Mouse (Mus musculus): Measurements from ENCODE around the gene Dner. TPM values are rescaled to one million over a fixed set of nuclear protein-coding genes. Genes with fewer than 3 reads are reported as not detected.

The Dner gene
- polyA plus RNA-seq, 1 experiment from 2014 or later = 6.6 TPM

DNA sequence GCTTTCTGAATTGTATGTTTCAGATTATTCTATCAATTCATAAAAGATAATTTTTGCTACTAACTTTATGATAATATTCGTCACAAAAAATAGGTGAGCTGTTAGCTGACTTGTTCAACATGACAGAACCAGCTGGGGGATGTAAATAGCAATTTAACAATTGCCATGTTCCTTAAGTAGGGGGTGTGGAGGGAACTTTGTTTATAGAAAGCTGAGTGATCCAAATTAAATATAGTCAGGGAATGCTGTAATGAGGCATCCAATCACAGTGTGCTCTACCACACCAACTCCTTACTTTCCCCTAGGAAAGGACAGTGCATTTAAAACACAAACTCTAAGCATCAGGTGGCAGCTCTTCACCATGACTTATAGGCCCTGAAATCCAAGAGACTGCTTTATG, 313.3 kb downstream of the Dner start:
- no peaks in the 10 kb centered on the region for H3K9me3 ChIP-seq (replicated peaks; ENCODE audit: control insufficient read depth, low read length)
- 71% methylated on average over 1 of the region's 1 CpGs for WGBS

DNA sequence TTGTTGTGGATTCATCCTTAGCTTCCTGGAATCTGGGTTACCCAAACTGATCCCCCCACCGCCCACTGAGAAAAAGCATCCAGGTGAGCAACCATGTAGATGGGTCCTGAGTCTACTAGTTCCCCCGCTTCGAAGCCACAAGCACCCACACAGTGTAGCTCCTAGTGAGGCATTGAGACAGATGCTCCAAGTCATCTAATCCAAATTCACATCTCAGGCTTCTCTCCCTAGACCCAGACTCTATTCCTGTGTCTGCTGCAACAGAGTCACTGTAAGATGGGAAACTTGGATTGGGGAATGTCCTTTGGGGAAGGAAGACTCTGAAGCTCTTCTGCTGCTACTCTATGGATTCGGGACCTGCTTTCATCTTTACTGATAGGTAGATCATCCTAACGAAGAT, 314.0 kb downstream of the Dner start:
- H3K4me2 ChIP-seq (ENCODE audit: low read depth, low read length) = no peak overlapping the region
- H3K27ac ChIP-seq (replicated peaks; ENCODE audit: low read depth, low read length) = no peak overlapping the region
- H3K27me3 ChIP-seq (ENCODE audit: control insufficient read depth, insufficient read depth, low read length) = no peaks in the 10 kb centered on the region
- DNase-seq (ENCODE audit: low spot score) (no peak), ATAC-seq (replicated peaks; ENCODE audit: insufficient number of reproducible peaks, low FRiP score, low TSS enrichment, low read depth) (no peak)
- no peak overlapping the region for H3K4me3 ChIP-seq (ENCODE audit: low read depth, low read length)
- no peaks in the 10 kb centered on the region for H3K9me3 ChIP-seq (replicated peaks; ENCODE audit: control insufficient read depth, low read length)
- no peak overlapping the region for H3K9ac ChIP-seq (replicated peaks; ENCODE audit: low read length)
- no peaks in the 10 kb centered on the region for H3K4me1 ChIP-seq (ENCODE audit: control insufficient read depth, insufficient read depth, low read length)
- 87% methylated on average over 5 of the region's 5 CpGs for WGBS
- H3K36me3 ChIP-seq (replicated peaks; ENCODE audit: control insufficient read depth, insufficient read depth, low read depth, low read length) = no peaks in the 10 kb centered on the region

More for the DNA sequence above, 313.3 kb downstream of the Dner start:
- no peak overlapping the region for H3K9ac ChIP-seq (replicated peaks; ENCODE audit: low read length)
- H3K27me3 ChIP-seq (ENCODE audit: control insufficient read depth, insufficient read depth, low read length) = no peaks in the 10 kb centered on the region
- ATAC-seq (replicated peaks; ENCODE audit: insufficient number of reproducible peaks, low FRiP score, low TSS enrichment, low read depth) = no peak
- H3K36me3 ChIP-seq (replicated peaks; ENCODE audit: control insufficient read depth, insufficient read depth, low read depth, low read length) = no peaks in the 10 kb centered on the region
- no peak overlapping the region for H3K27ac ChIP-seq (replicated peaks; ENCODE audit: low read depth, low read length)
- no peaks in the 10 kb centered on the region for H3K4me1 ChIP-seq (ENCODE audit: control insufficient read depth, insufficient read depth, low read length)
- H3K4me2 ChIP-seq (ENCODE audit: low read depth, low read length) = no peak overlapping the region
- no peak overlapping the region for H3K4me3 ChIP-seq (ENCODE audit: low read depth, low read length)
- DNase-seq (ENCODE audit: low spot score) = no peak

DNA sequence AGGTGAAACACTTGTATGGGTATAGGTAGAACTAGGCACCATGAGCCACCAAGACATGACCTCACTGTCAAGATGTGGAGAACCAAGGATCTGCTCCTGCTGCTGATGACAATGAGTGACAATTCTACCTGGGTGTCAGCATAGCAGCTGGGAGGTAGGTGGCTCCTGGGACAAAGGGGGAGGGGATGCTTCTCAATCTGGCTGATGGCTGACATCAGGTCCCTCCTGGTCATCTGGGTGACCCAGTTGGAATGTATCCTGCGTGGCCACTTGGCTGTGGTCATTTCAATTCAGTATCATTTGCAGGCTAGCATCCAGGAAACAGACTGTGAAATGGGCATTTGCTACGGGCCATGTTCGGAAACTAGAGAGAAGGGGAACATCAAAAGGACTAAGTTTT, 315.1 kb downstream of the Dner start:
- Histone ChIP-seq H3K9ac (replicated peaks; ENCODE audit: low read length) (no peak overlapping the region), H3K27ac (replicated peaks; ENCODE audit: low read depth, low read length) (no peak overlapping the region), H3K36me3 (replicated peaks; ENCODE audit: control insufficient read depth, insufficient read depth, low read depth, low read length) (no peaks in the 10 kb centered on the region), H3K4me1 (ENCODE audit: control insufficient read depth, insufficient read depth, low read length) (no peaks in the 10 kb centered on the region), H3K27me3 (ENCODE audit: control insufficient read depth, insufficient read depth, low read length) (no peaks in the 10 kb centered on the region), H3K9me3 (replicated peaks; ENCODE audit: control insufficient read depth, low read length) (no peaks in the 10 kb centered on the region), H3K4me2 (ENCODE audit: low read depth, low read length) (no peak overlapping the region), H3K4me3 (ENCODE audit: low read depth, low read length) (no peak overlapping the region)
- DNase-seq (ENCODE audit: low spot score) (no peak), ATAC-seq (replicated peaks; ENCODE audit: insufficient number of reproducible peaks, low FRiP score, low TSS enrichment, low read depth) (no peak)
- WGBS = 76% methylated on average over 3 of the region's 3 CpGs

DNA sequence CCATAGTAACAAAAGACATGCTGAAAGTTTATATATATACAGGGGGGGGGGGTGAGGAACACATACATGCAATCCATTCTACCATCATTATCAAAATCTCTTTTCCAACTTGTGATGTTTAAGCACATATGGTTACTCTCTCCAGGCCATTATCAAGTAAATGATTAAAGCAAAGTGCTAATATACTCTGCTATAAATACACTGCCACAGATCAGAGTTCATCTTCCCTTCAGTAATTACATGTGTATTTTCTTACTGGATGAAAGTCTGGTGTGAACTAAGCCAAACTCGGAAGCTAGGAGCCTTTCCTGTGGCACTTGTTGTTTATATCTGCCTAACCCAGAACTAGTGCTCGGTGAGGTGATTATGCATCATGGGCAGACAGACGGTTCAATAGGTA, 328.3 kb downstream of the Dner start:
- H3K27me3 ChIP-seq (ENCODE audit: control insufficient read depth, insufficient read depth, low read length) = no peaks in the 10 kb centered on the region
- WGBS = 70% methylated on average over 3 of the region's 3 CpGs
- no peaks in the 10 kb centered on the region for H3K36me3 ChIP-seq (replicated peaks; ENCODE audit: control insufficient read depth, insufficient read depth, low read depth, low read length)
- ATAC-seq (replicated peaks; ENCODE audit: insufficient number of reproducible peaks, low FRiP score, low TSS enrichment, low read depth) (no peak), DNase-seq (ENCODE audit: low spot score) (no peak)
- H3K4me1 ChIP-seq (ENCODE audit: control insufficient read depth, insufficient read depth, low read length) = no peaks in the 10 kb centered on the region
- no peak overlapping the region for H3K9ac ChIP-seq (replicated peaks; ENCODE audit: low read length)
- H3K4me2 ChIP-seq (ENCODE audit: low read depth, low read length) = no peak overlapping the region
- no peak overlapping the region for H3K4me3 ChIP-seq (ENCODE audit: low read depth, low read length)
- no peak overlapping the region for H3K27ac ChIP-seq (replicated peaks; ENCODE audit: low read depth, low read length)
- no peaks in the 10 kb centered on the region for H3K9me3 ChIP-seq (replicated peaks; ENCODE audit: control insufficient read depth, low read length)

DNA sequence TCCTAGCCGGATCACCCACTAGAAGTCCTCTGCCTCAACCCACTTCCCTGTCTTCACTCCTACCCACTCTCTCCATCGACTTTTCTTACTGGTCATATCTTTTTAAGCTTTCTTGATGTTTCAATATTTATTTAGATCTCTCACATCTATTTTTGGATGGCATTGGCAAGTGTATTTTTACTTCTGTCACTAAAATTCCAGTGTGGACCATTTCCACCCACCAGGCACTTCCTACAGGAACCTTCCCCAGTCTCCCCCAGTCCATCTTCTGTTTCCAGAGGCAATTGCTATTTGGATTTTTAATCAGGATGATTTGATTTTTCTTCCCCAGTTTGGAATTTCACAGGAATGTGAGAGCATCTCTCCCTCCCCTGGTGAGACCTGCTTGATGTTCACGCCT, 329.5 kb downstream of the Dner start:
- no peaks in the 10 kb centered on the region for H3K27me3 ChIP-seq (ENCODE audit: control insufficient read depth, insufficient read depth, low read length)
- H3K4me2 ChIP-seq (ENCODE audit: low read depth, low read length) = no peak overlapping the region
- H3K4me1 ChIP-seq (ENCODE audit: control insufficient read depth, insufficient read depth, low read length) = no peaks in the 10 kb centered on the region
- ATAC-seq (replicated peaks; ENCODE audit: insufficient number of reproducible peaks, low FRiP score, low TSS enrichment, low read depth) = no peak
- H3K9me3 ChIP-seq (replicated peaks; ENCODE audit: control insufficient read depth, low read length) = no peaks in the 10 kb centered on the region
- no peak for DNase-seq (ENCODE audit: low spot score)
- WGBS = 81% methylated on average over 3 of the region's 3 CpGs
- H3K36me3 ChIP-seq (replicated peaks; ENCODE audit: control insufficient read depth, insufficient read depth, low read depth, low read length) = no peaks in the 10 kb centered on the region
- no peak overlapping the region for H3K9ac ChIP-seq (replicated peaks; ENCODE audit: low read length)
- no peak overlapping the region for H3K27ac ChIP-seq (replicated peaks; ENCODE audit: low read depth, low read length)
- H3K4me3 ChIP-seq (ENCODE audit: low read depth, low read length) = no peak overlapping the region

DNA sequence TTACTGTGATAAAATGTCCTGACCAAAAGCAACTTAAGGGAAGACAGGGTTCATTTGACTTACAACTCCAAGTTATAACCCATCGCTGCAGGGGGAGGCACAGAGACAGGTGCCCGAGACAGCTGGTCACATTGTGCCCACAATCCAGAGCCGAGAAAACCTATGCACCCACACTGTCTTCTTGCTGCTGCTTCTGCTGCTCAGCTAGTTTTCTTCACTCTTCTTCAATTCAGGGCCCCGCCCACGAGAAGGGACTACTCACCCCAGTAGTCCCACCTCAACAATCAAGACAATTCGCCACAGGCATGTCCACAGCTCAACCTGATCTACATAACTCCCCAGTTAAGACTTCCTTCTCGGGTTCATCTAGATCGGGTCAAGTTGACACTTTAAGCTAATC, 332.1 kb downstream of the Dner start, which contains the start of gene Pid1:
Pid1 (minus strand) TSS at position 214 of the 400 bp plus-strand sequence.
- Histone ChIP-seq H3K4me2 (ENCODE audit: low read depth, low read length) (no peak within 1 kb of the TSS), H3K4me1 (ENCODE audit: control insufficient read depth, insufficient read depth, low read length) (no peaks in the 10 kb centered on the region), H3K27me3 (ENCODE audit: control insufficient read depth, insufficient read depth, low read length) (no peaks in the 10 kb centered on the region), H3K9ac (replicated peaks; ENCODE audit: low read length) (no peak within 1 kb of the TSS), H3K36me3 (replicated peaks; ENCODE audit: control insufficient read depth, insufficient read depth, low read depth, low read length) (no peaks in the 10 kb centered on the region), H3K9me3 (replicated peaks; ENCODE audit: control insufficient read depth, low read length) (no peaks in the 10 kb centered on the region), H3K27ac (replicated peaks; ENCODE audit: low read depth, low read length) (no peak within 1 kb of the TSS), H3K4me3 (ENCODE audit: low read depth, low read length) (no peak within 1 kb of the TSS)
- WGBS = 93% methylated on average over 8 of the region's 8 CpGs
- DNase-seq (ENCODE audit: low spot score) (no peak), ATAC-seq (replicated peaks; ENCODE audit: insufficient number of reproducible peaks, low FRiP score, low TSS enrichment, low read depth) (no peak)

DNA sequence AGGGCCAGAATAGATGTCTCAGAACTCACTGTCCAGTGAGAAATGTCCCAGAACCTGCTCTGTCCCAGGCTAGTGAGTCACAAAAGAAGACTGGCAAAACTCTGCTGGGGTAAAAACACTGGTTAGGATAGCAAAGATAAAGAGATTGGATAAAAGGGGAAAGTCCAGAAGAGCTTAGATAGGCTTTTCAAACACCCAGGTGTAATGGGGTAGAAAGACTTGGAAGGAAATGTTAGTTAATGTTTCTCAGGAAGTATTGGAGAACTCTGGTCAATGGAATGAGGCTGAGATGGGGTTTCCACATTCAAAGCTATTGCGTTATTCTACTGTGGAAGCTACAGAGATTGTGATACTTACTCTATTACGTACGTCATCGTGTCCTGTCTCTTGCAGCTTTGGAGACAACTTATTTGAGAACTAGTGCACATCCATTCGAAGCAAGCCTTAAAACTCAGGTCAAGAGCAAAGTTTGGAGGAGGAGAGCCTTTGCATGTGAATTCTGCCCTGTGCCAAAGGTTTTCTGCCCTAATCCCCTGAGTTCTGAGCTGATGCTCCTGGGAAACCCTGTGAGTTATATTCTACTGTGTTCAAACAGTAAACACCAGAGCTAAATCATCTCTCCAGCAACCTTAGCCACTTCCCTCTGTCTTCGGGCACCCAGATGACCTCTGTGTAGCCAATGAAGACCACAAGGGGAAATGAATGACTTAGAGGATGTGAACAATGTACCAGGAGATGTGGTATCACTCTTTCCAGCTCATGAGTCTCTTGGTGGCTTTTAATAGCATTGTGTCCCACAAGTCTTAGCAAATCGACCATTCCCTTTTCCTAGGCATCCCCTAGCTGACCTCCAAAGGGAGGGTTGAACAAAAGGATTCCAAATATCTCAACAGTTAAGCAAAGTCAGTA, 333.1 kb downstream of the Dner start:
- Histone ChIP-seq H3K9ac (replicated peaks; ENCODE audit: low read length) (no peak overlapping the region), H3K36me3 (replicated peaks; ENCODE audit: control insufficient read depth, insufficient read depth, low read depth, low read length) (no peaks in the 10 kb centered on the region), H3K9me3 (replicated peaks; ENCODE audit: control insufficient read depth, low read length) (no peaks in the 10 kb centered on the region), H3K27ac (replicated peaks; ENCODE audit: low read depth, low read length) (no peak overlapping the region), H3K4me1 (ENCODE audit: control insufficient read depth, insufficient read depth, low read length) (no peaks in the 10 kb centered on the region), H3K4me2 (ENCODE audit: low read depth, low read length) (no peak overlapping the region), H3K27me3 (ENCODE audit: control insufficient read depth, insufficient read depth, low read length) (no peaks in the 10 kb centered on the region), H3K4me3 (ENCODE audit: low read depth, low read length) (no peak overlapping the region)
- 86% methylated on average over 7 of the region's 7 CpGs for WGBS
- DNase-seq (ENCODE audit: low spot score) (no peak), ATAC-seq (replicated peaks; ENCODE audit: insufficient number of reproducible peaks, low FRiP score, low TSS enrichment, low read depth) (no peak)

DNA sequence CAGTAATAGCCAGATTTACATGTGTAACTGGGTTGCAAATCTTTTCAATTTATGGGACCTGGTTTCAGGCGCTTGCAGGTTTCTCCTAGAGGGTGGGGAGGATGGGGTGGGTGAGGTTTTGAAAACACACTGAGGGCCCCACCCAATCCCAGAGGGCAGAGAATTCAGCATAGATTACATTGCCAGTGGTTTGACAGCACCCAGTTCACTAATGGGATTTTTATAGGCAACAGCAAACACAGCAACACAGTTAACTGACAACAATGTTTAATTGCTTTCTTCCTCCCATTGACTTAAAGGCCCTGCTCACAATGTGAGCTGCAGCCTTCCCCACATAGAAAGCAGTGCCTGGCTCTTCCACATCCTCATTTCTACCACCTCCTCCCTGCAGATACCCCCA, 333.8 kb downstream of the Dner start:
- DNase-seq (ENCODE audit: low spot score) = no peak
- no peaks in the 10 kb centered on the region for H3K4me1 ChIP-seq (ENCODE audit: control insufficient read depth, insufficient read depth, low read length)
- H3K9me3 ChIP-seq (replicated peaks; ENCODE audit: control insufficient read depth, low read length) = no peaks in the 10 kb centered on the region
- ATAC-seq (replicated peaks; ENCODE audit: insufficient number of reproducible peaks, low FRiP score, low TSS enrichment, low read depth) = no peak
- H3K9ac ChIP-seq (replicated peaks; ENCODE audit: low read length) = no peak overlapping the region
- 81% methylated on average over 1 of the region's 1 CpGs for WGBS
- no peak overlapping the region for H3K27ac ChIP-seq (replicated peaks; ENCODE audit: low read depth, low read length)
- no peak overlapping the region for H3K4me2 ChIP-seq (ENCODE audit: low read depth, low read length)
- H3K36me3 ChIP-seq (replicated peaks; ENCODE audit: control insufficient read depth, insufficient read depth, low read depth, low read length) = no peaks in the 10 kb centered on the region
- no peak overlapping the region for H3K4me3 ChIP-seq (ENCODE audit: low read depth, low read length)
- no peaks in the 10 kb centered on the region for H3K27me3 ChIP-seq (ENCODE audit: control insufficient read depth, insufficient read depth, low read length)
